Mouse (Mus musculus) intestine, postnatal 0 days (tissue): ENCODE measurements around the gene Tas2r143. TPM values are rescaled to one million over a fixed set of nuclear protein-coding genes. Genes with fewer than 3 reads are reported as not detected.

Experiments
- ATAC-seq: fragments of 200-750 bp; cut with Nextera tagmentation; 2 replicates; pipeline ENCODE4 v1.8.0; 2017; ENCODE audit warnings: mild to moderate bottlenecking, moderate TSS enrichment, moderate library complexity
- H3K27ac ChIP-seq: fragments of 300-500 bp; sonication (generic); 2 replicates; pipeline ENCODE4 v1.5.1; 2014; ENCODE audit warnings: mild to moderate bottlenecking, low read depth, low read length, moderate library complexity
- H3K27me3 ChIP-seq: fragments of 300-500 bp; sonication (generic); replicated peaks from 2 replicates; pipeline ENCODE4 v1.6.1; 2014; ENCODE audit warnings: low read length, mixed read lengths; ENCODE audit not compliant: control insufficient read depth, insufficient read depth
- H3K36me3 ChIP-seq: fragments of 300-500 bp; sonication (generic); 2 replicates; pipeline ENCODE4 v1.6.1; 2014; ENCODE audit warnings: mild to moderate bottlenecking, moderate library complexity; ENCODE audit not compliant: control insufficient read depth, insufficient read depth
- H3K4me1 ChIP-seq: fragments of 300-500 bp; sonication (generic); replicated peaks from 2 replicates; pipeline ENCODE4 v1.6.1; 2014; ENCODE audit warnings: antibody characterized with exemption, low read length, mixed read lengths; ENCODE audit not compliant: control insufficient read depth, insufficient read depth
- H3K4me2 ChIP-seq: fragments of 300-500 bp; sonication (generic); replicated peaks from 2 replicates; pipeline ENCODE4 v1.6.1; 2014; ENCODE audit warnings: low read depth, mild to moderate bottlenecking, moderate library complexity
- H3K4me3 ChIP-seq: fragments of 300-500 bp; sonication (generic); 2 replicates; pipeline ENCODE4 v1.5.1; 2014; ENCODE audit warnings: low read depth, low read length
- H3K9ac ChIP-seq: fragments of 300-500 bp; sonication (generic); 2 replicates; pipeline ENCODE4 v1.6.1; 2014; ENCODE audit warnings: mild to moderate bottlenecking, low read depth, low read length
- H3K9me3 ChIP-seq: fragments of 300-500 bp; sonication (generic); 2 replicates; pipeline ENCODE4 v1.6.1; 2016; ENCODE audit warnings: mixed run types; ENCODE audit not compliant: control insufficient read depth
- CTCF ChIP-seq: sonication (generic); IDR thresholded peaks from 2 replicates; pipeline ENCODE4 v1.5.1; 2016; ENCODE audit warnings: low read depth, mild to moderate bottlenecking, control low read depth, antibody characterized with exemption, moderate library complexity
- WGBS: fragments of 180-500 bp; shearing (Covaris S2); extraction: QIAGEN DNeasy Blood & Tissue Kit; methylation state at CpG from one replicate; pipeline ENCODE4 v1.1.7; 2014; 5-methylcytosine and 5-hydroxymethylcytosine counted together
- polyA plus RNA-seq: library from polyadenylated mRNA; unstranded; fragments of >200 nt; fragmentation: Nextera tagmentation; extraction: Ambion mirVana; gene quantifications from 2 replicates; pipeline ENCODE4 v1.2.1, GENCODE M21; 2015

The Tas2r143 gene
- not detected in 2 replicates for polyA plus RNA-seq

DNA sequence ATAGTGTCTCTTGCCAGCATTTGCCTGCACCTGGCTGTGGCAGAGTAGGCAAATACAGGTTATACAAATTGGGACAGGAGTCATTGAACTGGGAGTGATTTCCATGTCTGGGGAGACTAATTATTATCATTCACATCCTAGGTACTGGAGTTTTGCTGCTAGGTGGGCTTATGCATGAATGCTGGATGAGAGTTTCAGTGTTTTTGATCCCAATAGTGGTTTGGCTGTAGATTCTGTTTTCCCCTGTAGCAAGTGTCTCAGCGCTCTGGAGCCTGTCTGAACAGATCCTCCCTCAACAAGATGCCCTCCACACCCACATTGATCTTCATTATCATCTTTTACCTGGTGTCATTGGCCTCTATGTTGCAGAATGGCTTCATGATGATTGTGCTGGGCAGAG lies at the start of gene Tas2r143:
Gene Tas2r143, plus strand, starts transcription at position 301 of the 400 bp plus-strand sequence.
- no peaks in the 10 kb centered on the region for H3K36me3 ChIP-seq
- whole genome bisulfite sequencing, result 79% methylated on average over 1 of the region's 1 CpGs
- H3K27ac ChIP-seq, result no peak within 1 kb of the TSS
- H3K9me3 ChIP-seq, result no peaks in the 10 kb centered on the region
- no peaks in the 10 kb centered on the region for H3K27me3 ChIP-seq
- no peak within 1 kb of the TSS for H3K4me2 ChIP-seq
- H3K4me3 ChIP-seq, result no peak within 1 kb of the TSS
- no peak for TF ChIP-seq CTCF
- H3K4me1 ChIP-seq, result no peaks in the 10 kb centered on the region
- H3K9ac ChIP-seq, result no peak within 1 kb of the TSS
- ATAC-seq, result no peak

DNA sequence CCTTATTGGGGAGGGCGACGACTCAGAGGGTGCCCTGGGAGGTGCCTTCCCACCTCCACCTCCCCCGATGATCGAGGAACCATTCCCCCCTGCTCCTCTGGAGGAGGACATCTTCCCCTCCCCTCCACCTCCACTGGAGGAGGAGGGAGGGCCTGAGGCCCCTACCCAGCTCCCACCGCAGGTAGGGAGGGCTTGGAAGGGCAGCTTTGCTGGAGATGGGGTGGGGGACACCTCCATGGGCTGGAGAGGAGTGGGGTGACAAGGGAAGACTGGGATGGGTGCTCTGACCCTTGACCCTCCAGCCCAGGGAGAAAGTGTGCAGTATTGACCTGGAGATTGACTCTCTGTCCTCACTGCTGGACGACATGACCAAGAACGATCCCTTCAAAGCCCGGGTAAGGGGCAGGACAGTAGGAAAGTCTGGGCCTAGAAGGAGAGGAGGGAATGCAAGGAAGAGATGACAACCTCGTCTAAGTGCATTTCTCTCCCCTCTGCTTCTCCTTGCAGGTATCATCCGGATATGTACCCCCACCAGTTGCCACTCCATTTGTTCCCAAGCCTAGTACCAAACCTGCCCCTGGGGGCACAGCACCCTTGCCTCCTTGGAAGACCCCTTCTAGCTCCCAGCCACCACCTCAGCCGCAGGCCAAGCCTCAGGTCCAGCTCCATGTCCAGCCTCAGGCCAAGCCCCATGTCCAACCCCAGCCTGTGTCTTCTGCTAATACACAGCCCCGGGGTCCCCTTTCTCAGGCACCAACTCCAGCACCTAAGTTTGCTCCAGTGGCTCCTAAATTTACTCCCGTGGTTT lies 48.9 kb upstream of the Tas2r143 start:
- no peak for ATAC-seq
- TF ChIP-seq CTCF, result no peak
- Histone ChIP-seq H3K9me3 (no peaks in the 10 kb centered on the region), H3K27ac (no peak overlapping the region), H3K4me2 (peak overlapping the region; percentile 96), H3K4me3 (peak overlapping the region; percentile 89), H3K36me3 (peaks cover 19% of the 10 kb centered on the region), H3K9ac (peak overlapping the region; percentile 91), H3K4me1 (peaks cover 20% of the 10 kb centered on the region), H3K27me3 (no peaks in the 10 kb centered on the region)
- 41% methylated on average over 13 of the region's 13 CpGs for WGBS

DNA sequence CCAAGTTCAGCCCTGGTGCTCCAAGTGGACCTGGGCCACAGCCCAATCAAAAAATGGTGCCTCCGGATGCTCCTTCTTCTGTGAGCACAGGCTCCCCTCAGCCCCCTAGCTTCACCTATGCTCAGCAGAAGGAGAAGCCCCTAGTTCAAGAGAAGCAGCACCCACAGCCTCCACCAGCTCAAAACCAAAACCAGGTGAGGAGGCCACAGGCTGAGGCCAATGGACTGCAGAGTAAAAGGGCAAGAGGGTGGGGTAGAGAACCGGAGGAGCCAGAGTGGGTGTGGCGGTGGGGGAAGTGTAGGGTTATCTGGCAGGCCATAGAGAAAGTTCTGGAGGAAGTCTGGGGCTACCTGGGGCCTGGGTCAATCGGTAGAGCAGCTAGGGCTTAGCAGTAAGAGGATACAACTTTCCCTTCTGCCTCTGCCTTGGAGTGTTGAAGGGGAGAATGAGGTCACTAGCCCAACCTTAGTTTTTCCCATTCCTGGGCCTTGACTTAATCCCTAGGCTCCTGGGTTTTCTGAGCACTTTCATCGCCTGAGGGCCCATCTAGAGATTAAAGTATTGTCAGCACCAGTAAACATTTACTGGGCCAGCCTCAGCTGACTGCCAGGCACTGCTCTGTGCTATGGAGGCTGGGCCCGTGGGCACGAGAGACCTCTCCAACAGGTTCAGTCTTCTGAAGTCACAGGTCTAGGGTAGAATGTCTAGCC lies 48.1 kb upstream of the Tas2r143 start:
- H3K9me3 ChIP-seq, result no peaks in the 10 kb centered on the region
- peak overlapping the region; percentile 96 for H3K4me2 ChIP-seq
- no peaks in the 10 kb centered on the region for H3K27me3 ChIP-seq
- H3K36me3 ChIP-seq, result peaks cover 27% of the 10 kb centered on the region
- no peak overlapping the region; the same call in 1 of the 2 replicates for H3K27ac ChIP-seq
- TF ChIP-seq CTCF, result no peak
- peak overlapping the region; percentile 89 for H3K4me3 ChIP-seq
- H3K4me1 ChIP-seq, result peaks cover 20% of the 10 kb centered on the region
- 54% methylated on average over 7 of the region's 7 CpGs for WGBS
- ATAC-seq, result no peak
- H3K9ac ChIP-seq, result no peak overlapping the region

DNA sequence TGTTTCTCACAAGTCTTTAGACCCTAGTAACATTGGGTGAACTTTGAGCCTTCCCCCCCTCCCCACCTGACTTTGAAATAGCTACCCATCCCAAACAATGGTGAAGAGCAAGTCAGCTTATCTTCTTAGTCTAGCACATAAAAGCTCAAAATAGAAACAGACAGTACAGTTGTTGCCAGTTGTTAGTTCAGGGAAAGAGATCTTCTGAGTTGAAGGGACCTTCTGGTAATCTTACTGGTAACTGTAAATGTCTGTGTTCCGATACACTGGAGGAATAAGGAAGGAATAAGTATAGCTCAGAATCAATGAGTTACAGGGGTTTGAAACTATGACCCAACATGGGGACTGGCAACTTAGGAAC lies 47.6 kb upstream of the Tas2r143 start:
- H3K36me3 ChIP-seq, result peaks cover 32% of the 10 kb centered on the region
- WGBS, result 85% methylated on average over 1 of the region's 1 CpGs
- 0 out of 2 replicates have a peak overlapping the region, but pooled peaks have one; percentile 27 for H3K4me2 ChIP-seq
- no peak for TF ChIP-seq CTCF
- no peak overlapping the region for H3K4me3 ChIP-seq
- H3K9ac ChIP-seq, result no peak overlapping the region
- peaks cover 20% of the 10 kb centered on the region for H3K4me1 ChIP-seq
- no peak overlapping the region for H3K27ac ChIP-seq
- no peaks in the 10 kb centered on the region for H3K9me3 ChIP-seq
- H3K27me3 ChIP-seq, result no peaks in the 10 kb centered on the region
- no peak for ATAC-seq

DNA sequence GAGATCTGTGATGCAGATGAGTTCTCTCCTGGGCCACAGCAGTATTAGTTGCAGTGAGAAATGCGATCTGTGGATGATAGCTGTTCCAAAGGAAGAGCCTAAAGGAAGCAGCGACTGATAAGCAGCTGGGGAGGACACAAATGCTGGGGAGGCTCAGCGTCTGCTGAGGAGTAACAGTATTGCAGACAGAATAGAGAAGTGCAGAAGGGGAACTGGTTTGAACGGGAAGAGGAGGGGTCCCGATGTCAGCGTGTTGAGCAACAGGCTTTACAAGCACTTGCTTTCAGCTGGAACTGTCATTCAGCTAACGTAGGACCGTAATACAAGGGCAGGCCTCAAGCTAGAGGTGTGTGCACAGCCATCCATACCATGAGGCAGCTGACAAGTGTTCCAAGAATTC lies 46.9 kb upstream of the Tas2r143 start:
- H3K36me3 ChIP-seq, result peaks cover 39% of the 10 kb centered on the region
- H3K4me3 ChIP-seq, result no peak overlapping the region
- no peaks in the 10 kb centered on the region for H3K9me3 ChIP-seq
- no peak for ATAC-seq
- peak overlapping the region; percentile 27 for H3K4me2 ChIP-seq
- H3K4me1 ChIP-seq, result peaks cover 20% of the 10 kb centered on the region
- no peak overlapping the region for H3K9ac ChIP-seq
- peak overlapping the region; percentile 15; the same call in 1 of the 2 replicates for H3K27ac ChIP-seq
- 68% methylated on average over 8 of the region's 8 CpGs for WGBS
- no peaks in the 10 kb centered on the region for H3K27me3 ChIP-seq
- no peak for TF ChIP-seq CTCF

DNA sequence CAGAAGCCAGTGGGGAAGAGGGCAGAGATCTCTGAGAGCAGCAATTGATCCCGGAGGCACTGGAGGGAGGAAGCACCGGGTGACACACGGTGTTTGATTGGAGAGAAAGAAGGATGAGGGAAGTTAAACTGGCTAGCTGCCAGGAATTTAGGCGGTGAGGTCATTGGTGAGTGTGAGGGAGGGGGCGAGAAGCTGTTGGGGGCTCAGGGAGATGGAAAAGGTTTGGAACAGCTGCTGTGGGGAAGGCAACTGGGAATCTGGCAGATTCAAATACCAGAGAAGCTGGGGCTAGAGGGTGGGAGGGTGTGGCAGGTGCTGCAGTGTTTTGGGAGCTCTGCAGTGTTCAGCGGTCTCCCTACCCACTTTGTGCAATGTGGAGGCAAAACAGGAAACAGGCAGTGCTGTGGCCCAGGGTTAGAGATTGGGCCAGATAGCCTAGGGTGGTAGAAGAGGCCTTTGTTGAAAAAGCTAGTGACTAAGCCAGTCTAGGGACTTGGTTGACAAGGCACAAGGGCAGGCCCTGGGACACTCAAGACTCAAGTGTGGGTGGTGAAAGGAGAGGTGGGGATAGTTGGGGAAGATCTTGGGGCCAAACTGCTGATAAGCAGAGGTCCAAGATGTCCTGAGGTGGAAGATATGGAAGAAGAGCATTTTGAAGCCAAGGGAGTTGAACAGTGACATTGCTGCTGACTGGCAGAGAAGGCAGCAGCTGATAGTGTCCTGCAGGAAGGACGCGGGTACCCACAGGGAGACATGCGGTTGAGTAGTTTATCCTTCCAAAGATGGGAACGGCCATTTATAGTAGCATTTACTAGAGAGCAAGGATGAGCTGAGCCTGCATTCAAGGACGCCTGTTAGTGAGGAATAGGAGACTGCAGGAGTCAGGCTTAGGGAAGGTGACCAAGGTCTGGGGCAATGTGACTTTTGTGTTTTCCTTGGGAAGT lies 45.7 kb upstream of the Tas2r143 start:
- peaks cover 51% of the 10 kb centered on the region for H3K36me3 ChIP-seq
- no peak for TF ChIP-seq CTCF
- 53% methylated on average over 11 of the region's 11 CpGs for WGBS
- H3K9ac ChIP-seq, result no peak overlapping the region
- H3K9me3 ChIP-seq, result no peaks in the 10 kb centered on the region
- no peaks in the 10 kb centered on the region for H3K27me3 ChIP-seq
- no peak for ATAC-seq
- H3K27ac ChIP-seq, result no peak overlapping the region
- H3K4me2 ChIP-seq, result peak overlapping the region; percentile 28; the same call in 1 of the 2 replicates
- H3K4me1 ChIP-seq, result peaks cover 20% of the 10 kb centered on the region
- H3K4me3 ChIP-seq, result no peak overlapping the region
